Mouse (Mus musculus): ENCODE results near the gene Clstn2. TPM values are rescaled to one million over a fixed set of nuclear protein-coding genes. Genes with fewer than 3 reads are reported as not detected.

Gene Clstn2
- polyA plus RNA-seq (2015; fragmentation: Illumina TruSeq; extraction: RNeasy Lipid Tissue Mini Kit (QIAGEN cat#74804); ENCODE audit: insufficient read depth, low replicate concordance) = 1.0 TPM

DNA sequence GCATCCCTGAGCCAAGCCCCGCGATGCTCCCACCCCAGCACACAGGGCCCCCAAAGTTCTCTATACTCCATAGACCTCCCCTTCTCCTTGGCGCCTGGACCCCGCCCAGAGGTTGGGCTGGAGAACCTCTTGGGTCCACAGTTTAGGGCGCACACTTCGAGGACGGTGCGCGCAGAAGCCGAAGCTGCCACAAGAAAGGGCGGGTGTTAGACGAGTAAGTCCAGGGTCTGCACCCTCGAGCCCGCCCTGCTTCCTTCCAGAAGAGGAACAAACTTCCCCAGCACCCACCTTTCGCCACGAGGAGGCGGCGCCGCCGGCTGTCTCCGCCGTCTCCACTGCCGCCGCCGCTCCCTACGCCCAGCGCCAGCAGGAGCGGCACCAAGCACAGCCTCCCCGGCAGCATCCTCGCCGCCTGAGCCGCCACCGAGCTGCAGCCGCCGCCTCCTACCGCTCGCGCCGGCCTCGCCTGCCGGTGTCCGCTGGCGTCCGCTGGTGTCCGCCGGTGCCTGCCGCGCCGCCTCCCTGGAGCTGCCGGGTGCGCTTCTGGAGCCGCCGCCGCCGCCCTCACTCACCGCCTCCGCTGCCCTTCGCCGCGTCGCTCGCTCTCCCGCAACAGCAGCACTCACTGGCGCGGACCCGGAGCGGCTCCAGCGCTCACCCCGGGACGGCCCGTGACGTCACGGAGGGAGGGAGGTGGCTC is at the start of gene Clstn2:
Clstn2 (minus strand) TSS at position 609 of the 700 bp plus-strand sequence.

